Mouse (Mus musculus): ENCODE measurements at regions not wholly inside any gene's neighbourhood (a gene's known extent, or its start where the extent isn't known, plus 50 kb on each side); places are given as distances from the start of the nearest gene placed in this dataset.

GRCm38 (mm10) chr6:25278509-25278908 is 322.4 kb upstream of the Tmem229a start:
- TF ChIP-seq POLR2A (IDR thresholded peaks at IDR 0.05; ENCODE audit: extremely low read depth, insufficient read depth, low read length) (no peak), CTCF (IDR thresholded peaks at IDR 0.05; ENCODE audit: extremely low read depth, insufficient read depth, low read length) (no peak)

All from cortical plate, adult 2 months (tissue).